Mouse (Mus musculus): Measurements from ENCODE around the gene Dnah10.

- TF ChIP-seq CTCF (IDR thresholded peaks at IDR 0.05; ENCODE audit: borderline replicate concordance, insufficient read depth, low read length) (no peak), POLR2A (IDR thresholded peaks at IDR 0.05; ENCODE audit: low read depth, low read length) (no peak)
Measured at GRCm38 (mm10) chr5:124817050-124817449, 92.2 kb downstream of the Dnah10 start.
